42 mouse cellular contexts compared by ENCODE assay signal in the genomic region with DNA sequence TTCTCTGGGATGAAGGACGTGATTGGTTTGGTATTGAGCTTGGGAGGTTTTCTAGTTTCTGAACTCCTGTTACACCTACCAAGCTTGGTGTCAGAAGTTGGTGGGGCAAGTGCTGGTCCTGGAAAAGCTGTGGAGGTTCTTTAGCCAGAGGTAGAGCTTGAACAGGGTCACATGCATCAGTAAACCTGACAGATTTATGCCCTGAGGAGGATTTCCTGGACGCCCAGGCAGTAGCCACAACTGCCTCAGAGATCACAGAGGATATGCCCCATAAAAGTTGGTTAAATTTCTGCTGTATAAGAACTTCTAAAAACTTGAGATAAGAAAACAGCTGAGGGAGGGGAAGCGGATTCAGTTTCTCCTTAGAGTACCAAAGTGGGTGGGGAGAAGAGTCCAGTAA. TPM values are rescaled to one million over a fixed set of nuclear protein-coding genes. Genes with fewer than 3 reads are reported as not detected.
"Had no signal": no experiment of that assay in that cellular context is flagged by ENCODE, and none has a peak within 500 bp of the region (broad histone marks: within the 10 kb centered on the region; RNA-seq: fewer than 3 reads in every experiment).

No protein-coding gene starts in this region.

- H3K27me3 ChIP-seq: heart, embryonic 12.5 days; hindbrain, embryonic 13.5 days; hindbrain, embryonic 15.5 days; limb, embryonic 13.5 days; limb, embryonic 15.5 days; liver, embryonic 12.5 days had no signal

- H3K9me3 ChIP-seq: heart, embryonic 10.5 days; heart, embryonic 12.5 days; hindbrain, embryonic 13.5 days; hindbrain, embryonic 15.5 days; limb, embryonic 13.5 days; limb, embryonic 15.5 days had no signal

- H3K27ac ChIP-seq: heart, embryonic 10.5 days; hindbrain, embryonic 13.5 days; hindbrain, embryonic 15.5 days; hindbrain, postnatal 0 days; limb, embryonic 13.5 days; limb, embryonic 15.5 days; liver, embryonic 12.5 days; liver, embryonic 14.5 days had no signal

- H3K4me3 ChIP-seq: heart, embryonic 10.5 days; heart, embryonic 12.5 days; hindbrain, embryonic 13.5 days; hindbrain, embryonic 15.5 days; limb, embryonic 13.5 days; limb, embryonic 15.5 days; liver, embryonic 12.5 days had no signal

- H3K4me2 ChIP-seq: heart, embryonic 12.5 days; hindbrain, embryonic 13.5 days; hindbrain, embryonic 15.5 days; limb, embryonic 13.5 days; limb, embryonic 15.5 days; liver, embryonic 12.5 days had no signal

- H3K9ac ChIP-seq: forebrain, postnatal 0 days; heart, embryonic 12.5 days; hindbrain, embryonic 13.5 days; hindbrain, embryonic 15.5 days; limb, embryonic 13.5 days; limb, embryonic 15.5 days; liver, embryonic 12.5 days; liver, embryonic 14.5 days had no signal

- H3K36me3 ChIP-seq: heart, embryonic 10.5 days; heart, embryonic 12.5 days; hindbrain, embryonic 13.5 days; hindbrain, embryonic 15.5 days; limb, embryonic 13.5 days; limb, embryonic 15.5 days; liver, embryonic 12.5 days had no signal

- DNase-seq: gastrocnemius, postnatal 14 days; gastrocnemius, postnatal 36 days; heart, adult 11 months; heart, postnatal 10 days; heart, postnatal 4 days; kidney, adult 2 months; kidney, postnatal 10 days; kidney, postnatal 36 days; layer of hippocampus, adult 9-11 months; layer of hippocampus, postnatal 36 days; left cerebral cortex, postnatal 4 days had no signal

- ATAC-seq: forebrain, postnatal 0 days; hindbrain, postnatal 0 days; intestine, embryonic 16.5 days; liver, embryonic 12.5 days had no signal

- H3K4me1 ChIP-seq: heart, embryonic 10.5 days; heart, embryonic 12.5 days; hindbrain, embryonic 13.5 days; hindbrain, embryonic 15.5 days; limb, embryonic 13.5 days; limb, embryonic 15.5 days; liver, embryonic 12.5 days had no signal

RNA-seq across cellular contexts. Expression of a gene that starts 1.9 kb away (rescaled TPM):
- total RNA-seq: forebrain, postnatal 0 days; gastrocnemius, adult 18-20 months; gastrocnemius, adult 8-10 months; gastrocnemius, postnatal 14 days; gastrocnemius, postnatal 36 days; heart, adult 8-10 months; heart, postnatal 10 days; heart, postnatal 25 days; heart, postnatal 4 days; hindbrain, postnatal 0 days; layer of hippocampus, adult 18-20 months; layer of hippocampus, adult 8-10 months; layer of hippocampus, postnatal 14 days; layer of hippocampus, postnatal 36 days; left cerebral cortex, adult 18-20 months; left cerebral cortex, adult 8-10 months; left cerebral cortex, postnatal 10 days; left cerebral cortex, postnatal 25 days; left cerebral cortex, postnatal 4 days; liver, adult 2 months had no signal
- polyA plus RNA-seq: forebrain, postnatal 0 days; gonadal fat pad, adult 2 months; heart, embryonic 10.5 days; heart, embryonic 12.5 days; heart, embryonic 14.5 days; heart, embryonic 16.5 days; hindbrain, embryonic 11.5 days; hindbrain, embryonic 13.5 days; hindbrain, embryonic 15.5 days; hindbrain, postnatal 0 days; intestine, embryonic 14.5 days; intestine, embryonic 16.5 days; kidney, adult 2 months; large intestine, adult 2 months; limb, embryonic 11.5 days; limb, embryonic 13.5 days; limb, embryonic 15.5 days; liver, adult 2 months; liver, embryonic 12.5 days; liver, embryonic 14.5 days; liver, embryonic 16.5 days had no signal
